Mouse (Mus musculus) bone marrow, adult 2 months (tissue): ENCODE data around the gene Arf5.

ENCODE experiments used
- CTCF ChIP-seq: fragments of 200-500 bp; IDR thresholded peaks from 2 replicates; pipeline ENCODE4 v1.5.1; 2011; ENCODE audit warnings: low read length, control low read depth; ENCODE audit not compliant: control insufficient read depth, insufficient read depth
- POLR2A ChIP-seq: fragments of 200-500 bp; IDR thresholded peaks from 2 replicates; pipeline ENCODE4 v1.6.1; 2011; ENCODE audit warnings: low read depth, mild to moderate bottlenecking, control low read depth, low read length, borderline replicate concordance; ENCODE audit not compliant: control insufficient read depth

DNA sequence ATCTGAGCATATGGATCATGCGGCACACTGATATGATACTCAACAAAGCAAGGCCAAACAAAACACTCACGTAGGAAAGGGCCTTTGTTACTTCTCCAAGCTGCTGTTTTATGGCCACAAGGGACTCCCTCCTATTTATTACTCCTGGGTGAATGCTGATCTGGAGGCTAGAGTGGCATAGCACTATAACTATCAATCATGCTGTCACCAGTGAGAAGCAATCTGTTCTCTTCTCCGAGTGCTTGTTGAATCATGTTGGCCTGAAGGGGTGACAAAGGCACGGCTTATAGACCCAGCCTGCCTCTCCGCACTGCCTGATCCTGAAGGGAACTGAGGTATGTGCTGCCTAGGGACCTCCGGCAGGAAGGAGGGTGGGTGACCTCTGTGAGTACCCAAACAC lies 41.3 kb downstream of the Arf5 start:
- TF ChIP-seq CTCF (no peak), POLR2A (no peak)
